Mouse (Mus musculus) frontal cortex, postnatal 25 days (tissue): Measurements from ENCODE around the gene Slc38a5.

Experiments used
- DNase-seq, 2 experiments: peaks; one replicate each; pipeline ENCODE4 v3.0.0; 2022; ENCODE audit warnings: low spot score in 2 of 2

Slc38a5 gene

GRCm38 (mm10) chrX:8314905-8315304, 44.0 kb downstream of the Slc38a5 start:
- DNase-seq: peak; percentile 1 to 5

- no peak for DNase-seq
These were observed 56.2 kb downstream of the Slc38a5 start, which contains the start of gene Ssxb10 for GRCm38 (mm10) chrX:8327124-8327523. Gene Ssxb10, plus strand, starts transcription at chrX:8327424.
